In the genomic region with DNA sequence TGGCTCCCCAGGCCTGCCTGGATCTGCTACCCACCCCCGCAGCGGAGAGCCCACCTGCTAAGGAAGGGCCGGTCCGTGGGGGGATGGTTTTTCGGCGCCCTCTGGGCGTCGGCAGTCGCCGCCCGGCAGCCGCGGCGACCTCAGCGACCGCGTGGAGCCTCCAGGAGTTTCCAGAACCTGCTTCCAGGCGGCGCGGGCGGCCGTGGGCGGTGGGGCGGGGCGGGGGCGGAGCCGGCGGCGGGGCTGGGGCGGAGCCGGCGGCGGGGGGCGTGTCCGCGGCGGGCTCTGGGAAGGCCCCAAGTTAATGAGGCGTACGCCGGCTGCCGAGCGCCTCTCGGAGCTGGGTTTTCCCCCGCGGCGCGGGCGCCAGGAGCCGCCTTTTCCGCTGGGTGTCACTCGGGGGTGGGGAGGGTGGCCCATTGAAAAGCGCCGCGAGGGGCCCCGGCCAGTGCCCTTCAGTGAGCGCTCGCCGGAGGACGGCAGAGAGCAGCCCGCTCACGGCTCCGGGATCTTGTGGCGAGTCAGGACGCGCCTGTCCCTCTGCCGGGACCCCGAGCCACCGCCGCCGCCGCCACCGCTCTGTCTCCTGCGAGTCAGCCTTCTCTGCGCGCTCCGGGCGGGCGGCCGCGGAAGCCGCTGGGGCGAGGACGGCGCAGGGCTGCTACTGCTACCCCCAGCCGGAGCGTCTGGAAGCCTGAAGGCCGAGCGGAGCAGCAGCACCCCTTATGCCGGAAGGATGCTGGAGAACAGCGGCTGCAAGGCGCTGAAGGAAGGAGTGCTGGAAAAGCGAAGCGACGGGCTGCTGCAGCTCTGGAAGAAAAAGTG, we compare ENCODE assay signal across 8 mouse cellular contexts. TPM values are rescaled to one million over a fixed set of nuclear protein-coding genes. Genes with fewer than 3 reads are reported as not detected.
DNase-seq lines count a peak whose midpoint lies in the region; ATAC-seq lines count a peak whose summit lies in the region.

A gene (plus strand): TSS at position 186 of the 825 bp plus-strand sequence.

- no peaks in the 10 kb centered on the region for H3K27me3 ChIP-seq in forebrain, embryonic 11.5 days (ENCODE audit: control insufficient read depth, insufficient read depth, low read length)
- H3K27me3 ChIP-seq in heart, embryonic 16.5 days (ENCODE audit: control insufficient read depth, insufficient read depth, low read length), result no peaks in the 10 kb centered on the region
- peaks cover 67% of the 10 kb centered on the region for H3K27me3 ChIP-seq in liver, embryonic 15.5 days
- H3K27me3 ChIP-seq in neural tube, embryonic 12.5 days (replicated peaks), result no peaks in the 10 kb centered on the region

- H3K4me2 ChIP-seq in forebrain, embryonic 11.5 days (ENCODE audit: low read depth, low read length, severe bottlenecking), result peak within 1 kb of the TSS; percentile 95
- peak within 1 kb of the TSS; percentile 97 for H3K4me2 ChIP-seq in heart, embryonic 16.5 days (ENCODE audit: low read depth, low read length)
- peak within 1 kb of the TSS; percentile 93 for H3K4me2 ChIP-seq in liver, embryonic 15.5 days
- peak within 1 kb of the TSS; percentile 86 for H3K4me2 ChIP-seq in neural tube, embryonic 12.5 days (replicated peaks)

- peak; percentile 70 for DNase-seq in c-Kit-positive CD71-negative TER-119-negative erythroid progenitor cells, embryonic 14.5 days (ENCODE audit: low read depth)
- peak; percentile 96 for DNase-seq in forebrain, embryonic 11.5 days (ENCODE audit: low spot score)
- peak; percentile 95 to 96 for DNase-seq in kidney, postnatal 36 days
- peak; percentile 69 for DNase-seq in telencephalon, adult 2 months (ENCODE audit: low read depth, low spot score)

- H3K27ac ChIP-seq in forebrain, embryonic 11.5 days (ENCODE audit: low read depth, low read length), result peak within 1 kb of the TSS; percentile 64
- peak within 1 kb of the TSS; percentile 98 for H3K27ac ChIP-seq in heart, embryonic 16.5 days (ENCODE audit: low read length)
- peak within 1 kb of the TSS; percentile 74 for H3K27ac ChIP-seq in liver, embryonic 15.5 days (replicated peaks)
- peak within 1 kb of the TSS; percentile 93 for H3K27ac ChIP-seq in neural tube, embryonic 12.5 days

- peak; percentile 86 for ATAC-seq in CD4-positive, CD25-positive, alpha-beta regulatory T cell, adult 4 months
- peak; percentile 87 for ATAC-seq in forebrain, embryonic 11.5 days (replicated peaks; ENCODE audit: low FRiP score)
- peak; percentile 94 for ATAC-seq in heart, embryonic 16.5 days (replicated peaks; ENCODE audit: extremely low read depth, insufficient read depth, low FRiP score)
- ATAC-seq in liver, embryonic 15.5 days (ENCODE audit: insufficient read depth), result peak; percentile 92
- peak; percentile 89 for ATAC-seq in neural tube, embryonic 12.5 days (ENCODE audit: low FRiP score, low read depth)

- under 1% methylated on average over 71 of the region's 94 CpGs for WGBS in forebrain, embryonic 11.5 days
- WGBS in heart, embryonic 16.5 days, result under 1% methylated on average over 84 of the region's 94 CpGs
- WGBS in liver, embryonic 15.5 days (ENCODE audit: insufficient replicate concordance), result under 1% methylated on average over 86 of the region's 94 CpGs
- under 1% methylated on average over 94 of the region's 94 CpGs for WGBS in neural tube, embryonic 12.5 days

- peak within 1 kb of the TSS; percentile 82 for H3K9ac ChIP-seq in forebrain, embryonic 11.5 days (ENCODE audit: low read length)
- peak within 1 kb of the TSS; percentile 96 for H3K9ac ChIP-seq in heart, embryonic 16.5 days (ENCODE audit: low read length)
- peak within 1 kb of the TSS; percentile 70 for H3K9ac ChIP-seq in liver, embryonic 15.5 days
- peak within 1 kb of the TSS; percentile 89 for H3K9ac ChIP-seq in neural tube, embryonic 12.5 days

- no peaks in the 10 kb centered on the region for H3K9me3 ChIP-seq in forebrain, embryonic 11.5 days (ENCODE audit: control insufficient read depth, low read length)
- no peaks in the 10 kb centered on the region for H3K9me3 ChIP-seq in heart, embryonic 16.5 days (replicated peaks; ENCODE audit: control insufficient read depth, low read length)
- no peaks in the 10 kb centered on the region for H3K9me3 ChIP-seq in liver, embryonic 15.5 days (replicated peaks)
- no peaks in the 10 kb centered on the region for H3K9me3 ChIP-seq in neural tube, embryonic 12.5 days

- 0 out of 2 replicates have a peak, but pooled peaks cover 2% of the 10 kb centered on the region for H3K4me1 ChIP-seq in forebrain, embryonic 11.5 days (replicated peaks; ENCODE audit: control insufficient read depth, insufficient read depth, low read length)
- H3K4me1 ChIP-seq in heart, embryonic 16.5 days (ENCODE audit: control insufficient read depth, insufficient read depth, low read length), result peaks cover 44% of the 10 kb centered on the region
- H3K4me1 ChIP-seq in liver, embryonic 15.5 days (replicated peaks), result peaks cover 42% of the 10 kb centered on the region
- peaks cover 15% of the 10 kb centered on the region for H3K4me1 ChIP-seq in neural tube, embryonic 12.5 days

- no peaks in the 10 kb centered on the region for H3K36me3 ChIP-seq in forebrain, embryonic 11.5 days (ENCODE audit: control insufficient read depth, insufficient read depth, low read length)
- 0 out of 2 replicates have a peak, but pooled peaks cover 2% of the 10 kb centered on the region for H3K36me3 ChIP-seq in heart, embryonic 16.5 days (ENCODE audit: control insufficient read depth, insufficient read depth)
- H3K36me3 ChIP-seq in liver, embryonic 15.5 days (replicated peaks), result no peaks in the 10 kb centered on the region
- H3K36me3 ChIP-seq in neural tube, embryonic 12.5 days, result no peaks in the 10 kb centered on the region

- peak within 1 kb of the TSS; percentile 68 for H3K4me3 ChIP-seq in forebrain, embryonic 11.5 days (ENCODE audit: low read depth, low read length)
- H3K4me3 ChIP-seq in heart, embryonic 16.5 days (ENCODE audit: low read length), result peak within 1 kb of the TSS; percentile 81
- H3K4me3 ChIP-seq in liver, embryonic 15.5 days (replicated peaks), result peak within 1 kb of the TSS; percentile 68
- peak within 1 kb of the TSS; percentile 82 for H3K4me3 ChIP-seq in neural tube, embryonic 12.5 days

RNA-seq across cellular contexts. Expression of the gene that starts here (rescaled TPM):
- polyA plus RNA-seq in CD4-positive, CD25-positive, alpha-beta regulatory T cell, adult 4 months (2017; shearing (Covaris generic)), result 1 to 10 TPM; 5.8 to 9.9 TPM
- polyA plus RNA-seq in forebrain, embryonic 11.5 days (2014; fragmentation: Nextera tagmentation; extraction: Ambion mirVana), result 12.5 and 13.1 TPM in 2 replicates
- 27.4 and 27.6 TPM in 2 replicates for polyA plus RNA-seq in heart, embryonic 16.5 days (2015; fragmentation: Nextera tagmentation; extraction: Ambion mirVana)
- 4.2 and 4.8 TPM in 2 replicates for polyA plus RNA-seq in liver, embryonic 15.5 days (2015; fragmentation: Nextera tagmentation; extraction: Ambion mirVana)
- 47.4 and 59.2 TPM in 2 replicates for polyA plus RNA-seq in neural tube, embryonic 12.5 days (2016; fragmentation: Nextera tagmentation; extraction: Ambion mirVana)

Comparison
In these comparisons a context has a peak if more than half of its experiments do, and no peak if none do; other contexts are left out.
1. Peak in every context shown above with its lines: DNase-seq, ATAC-seq, H3K4me3 ChIP-seq and H3K27ac ChIP-seq.